Mouse (Mus musculus): Measurements from ENCODE around the gene Afap1l2. TPM values are rescaled to one million over a fixed set of nuclear protein-coding genes. Genes with fewer than 3 reads are reported as not detected.

Gene Afap1l2
- total RNA-seq, 1 experiment from 2014 or later: 11.4 TPM

DNA sequence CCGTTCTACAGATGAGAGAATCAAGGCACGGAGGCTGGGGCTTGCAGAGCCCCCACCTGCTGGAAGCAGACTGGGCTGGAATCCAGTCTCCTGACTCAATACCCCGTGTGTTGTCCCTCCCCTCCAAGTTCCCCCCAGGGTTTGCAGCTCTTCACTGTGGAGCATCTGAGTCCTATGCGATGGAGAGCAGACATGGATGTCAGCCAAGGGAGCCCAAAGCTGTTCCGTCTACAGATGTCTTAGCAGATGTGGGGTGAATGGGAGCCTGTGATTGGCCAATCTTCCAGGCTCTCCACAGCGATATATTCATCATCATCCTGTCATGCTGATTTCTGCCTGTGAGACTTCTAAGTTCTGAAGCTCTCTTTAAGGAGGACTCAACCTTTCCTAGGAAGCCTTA, 130.7 kb downstream of the Afap1l2 start:
- no peak for DNase-seq

DNA sequence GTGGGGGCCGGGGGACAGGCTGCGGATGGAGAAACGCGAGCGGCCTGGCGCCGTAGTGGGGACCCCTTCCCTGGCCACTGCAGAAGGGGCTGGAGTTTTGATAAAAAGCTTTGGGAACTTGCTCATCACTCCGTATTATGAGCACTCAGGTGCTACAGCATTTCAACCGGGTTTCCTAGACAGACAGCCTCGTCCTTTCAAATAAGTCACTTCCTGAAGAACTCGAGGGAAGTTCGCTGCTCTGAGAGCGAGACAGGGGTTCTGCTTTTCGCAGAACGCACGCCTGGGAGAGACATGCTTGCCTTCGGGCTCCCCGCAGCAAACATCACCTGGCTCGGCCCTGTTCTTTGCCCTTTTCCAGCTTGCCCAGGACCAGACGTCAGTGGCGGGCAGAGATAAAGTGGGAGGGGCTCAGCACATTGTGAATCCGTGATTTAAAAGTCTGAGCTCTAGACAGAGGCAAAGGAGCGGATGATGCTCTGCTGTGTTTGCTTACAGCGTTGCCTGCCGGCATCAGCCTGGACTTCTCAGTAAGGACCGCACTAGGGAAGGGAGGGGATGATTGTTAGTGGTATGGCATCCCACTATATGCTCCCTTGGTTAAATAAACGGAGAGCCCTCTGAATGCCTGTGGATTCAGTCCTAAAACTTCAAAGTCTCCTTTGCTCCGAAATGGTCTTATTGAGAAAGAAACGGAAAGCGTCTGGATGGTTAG, 133.3 kb downstream of the Afap1l2 start:
- DNase-seq: no peak

DNA sequence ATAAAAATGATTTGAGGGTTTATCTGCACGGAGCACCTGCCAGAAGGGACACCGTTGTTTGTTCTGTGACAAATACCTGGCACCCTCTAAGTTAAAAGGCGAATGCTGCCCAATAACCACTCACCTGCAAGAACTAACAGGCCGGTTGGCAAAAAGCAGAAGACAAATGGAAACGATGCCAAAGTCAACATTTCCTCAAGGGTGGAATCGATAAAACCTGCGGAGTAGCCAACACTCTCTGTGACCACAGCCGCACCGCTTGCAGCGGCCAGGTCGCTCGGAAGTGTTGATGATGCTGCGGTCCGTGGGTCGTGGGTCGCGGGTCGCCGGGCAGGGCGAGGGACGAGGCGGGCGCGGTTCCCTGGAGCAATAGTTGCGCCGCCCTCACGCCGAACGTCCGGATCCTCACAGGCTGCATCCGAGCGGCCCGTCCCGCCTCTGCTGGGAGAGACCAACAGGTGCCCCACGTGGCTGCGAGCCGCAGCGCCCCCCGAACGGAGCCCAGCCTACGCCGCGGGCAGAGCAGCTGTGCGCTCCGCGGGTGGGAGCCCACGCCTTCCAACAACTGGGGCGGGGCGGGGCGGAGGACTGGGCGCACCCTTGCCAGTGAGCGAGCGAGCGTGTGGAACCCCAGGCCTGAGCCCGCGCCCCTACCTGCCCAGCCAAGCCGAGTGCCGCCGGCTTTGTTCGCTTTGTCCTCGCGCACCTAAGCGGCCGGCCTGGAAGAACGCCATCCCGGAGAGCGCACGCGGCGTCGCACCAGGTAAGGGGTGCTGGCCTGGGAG, 134.0 kb downstream of the Afap1l2 start, which contains the start of gene Vwa2:
Vwa2 (plus strand) TSS at position 434 of the 785 bp plus-strand sequence.
- peak; percentile 31 for DNase-seq

DNA sequence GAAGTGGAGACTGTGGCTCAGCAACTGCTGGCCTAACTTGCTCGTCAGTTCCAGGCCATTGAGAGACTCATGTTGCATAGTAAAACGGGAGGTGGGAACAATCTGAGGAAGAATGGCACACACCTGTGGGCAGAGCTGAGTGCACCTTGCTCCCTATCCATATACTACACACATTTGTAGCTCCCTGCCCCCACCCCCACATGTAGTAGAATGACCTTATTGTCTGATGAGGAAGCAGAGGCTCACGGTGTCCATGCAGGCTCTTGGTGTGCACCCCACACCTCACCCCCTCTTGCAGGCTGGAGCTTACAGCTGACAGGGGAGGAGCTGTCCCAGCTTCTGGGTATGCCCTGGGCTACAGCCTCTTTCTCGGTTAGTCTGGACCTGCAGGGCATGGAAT, 140.3 kb downstream of the Afap1l2 start:
- DNase-seq: no peak

Other genes starting within 250 kb of the Afap1l2 start
- 25.5 and 31.9 TPM in 2 replicates for gene Ccdc186, start 186.0 kb downstream of the Afap1l2 start, total RNA-seq (2021)
- not detected in 2 replicates for gene Tdrd1, start 182.0 kb downstream of the Afap1l2 start, total RNA-seq (2021)
- not detected in 2 replicates for gene Vwa2, start 134.0 kb downstream of the Afap1l2 start, total RNA-seq (2021)

All from adrenal gland, postnatal 25 days (tissue).